Mouse (Mus musculus) left cerebral cortex, postnatal 25 days (tissue): Measurements from ENCODE around the gene Heatr3. TPM values are rescaled to one million over a fixed set of nuclear protein-coding genes. Genes with fewer than 3 reads are reported as not detected.
"Not testable (repeated sequence)": the region's sequence is repeated elsewhere in the genome, so short reads cannot be mapped to it uniquely, and the experiment has no call there.

Source experiments
- DNase-seq, 2 experiments: peaks; one replicate each; pipeline ENCODE4 v3.0.0; 2022; ENCODE audit warnings: low spot score in 2 of 2, mixed read lengths in 1 of 2
- intact Hi-C: fragments of 180-260 bp; cut with DNase I; formaldehyde crosslinking; loops from one replicate; pipeline ENCODE4 v1.15.1; 2025
- microRNA-seq, 2 experiments: library from miRNA; unstranded; fragments of <30 nt; microRNA quantifications; one replicate each; pipeline ENCODE4 v1.2.0; 2022
- total RNA-seq, 2 experiments: library from RNA; stranded (reverse); gene quantifications; 2 replicates each; pipeline ENCODE4 v1.2.3; 2021

Heatr3 gene
- total RNA-seq, 2 experiments from 2014 or later, result 30.1 to 30.8 TPM

GRCm38 (mm10) chr8:88183121-88183520, 45.5 kb downstream of the Heatr3 start:
- intact Hi-C loops, result no loop called here
- no peak for DNase-seq

- intact Hi-C loops, result no loop called here
- DNase-seq, result no peak
Observed at GRCm38 (mm10) chr8:88184914-88185313, 47.3 kb downstream of the Heatr3 start.

- intact Hi-C loops, result no loop called here
- DNase-seq, result no peak
Observed at GRCm38 (mm10) chr8:88185716-88186115, 48.1 kb downstream of the Heatr3 start.

- intact Hi-C loops, result no loop called here
Observed at GRCm38 (mm10) chr8:88197328-88197727, 59.7 kb downstream of the Heatr3 start.

GRCm38 (mm10) chr8:88198551-88198944, 60.9 kb downstream of the Heatr3 start:
- intact Hi-C loops, result no loop called here
- DNase-seq, result no peak

More at GRCm38 (mm10) chr8:88197328-88197727, 59.7 kb downstream of the Heatr3 start:
- DNase-seq, result no peak

GRCm38 (mm10) chr8:88198945-88199571, 61.4 kb downstream of the Heatr3 start, which contains the start of gene Tent4b:
Tent4b (plus strand) TSS chr8:88199213.
- intact Hi-C loops, result no loop called here
- DNase-seq, result peak; percentile 93

- intact Hi-C loops, result loop anchor here (5.0 kb wide), 1 partner anchor 42 kb away; no protein-coding TSS in a partner anchor
- DNase-seq, result peak; percentile 28 to 36
Observed at GRCm38 (mm10) chr8:88199700-88200601, 62.3 kb downstream of the Heatr3 start.

- intact Hi-C loops, result loop anchor here (5.0 kb wide), 1 partner anchor 41 kb away; no protein-coding TSS in a partner anchor
- no peak for DNase-seq
Observed at GRCm38 (mm10) chr8:88200724-88201495, 63.3 kb downstream of the Heatr3 start.

GRCm38 (mm10) chr8:88201641-88202040, 64.0 kb downstream of the Heatr3 start:
- DNase-seq, result peak in 1 of 2 experiments; percentile 56
- intact Hi-C loops, result loop anchor here (5.0 kb wide), 1 partner anchor 41 kb away; no protein-coding TSS in a partner anchor

- intact Hi-C loops, result no loop called here
- no peak for DNase-seq
Observed at GRCm38 (mm10) chr8:88206016-88206415, 68.4 kb downstream of the Heatr3 start.

- intact Hi-C loops, result no loop called here
- no peak for DNase-seq
Observed at GRCm38 (mm10) chr8:88207121-88207821, 69.6 kb downstream of the Heatr3 start.

GRCm38 (mm10) chr8:88209930-88210827, 72.5 kb downstream of the Heatr3 start:
- intact Hi-C loops, DNase-seq: not testable (repeated sequence)

GRCm38 (mm10) chr8:88221353-88221752, 83.7 kb downstream of the Heatr3 start:
- intact Hi-C loops, result no loop called here
- DNase-seq, result no peak

Small RNA genes lying within 50 kb of the gene (microRNA-seq; reads per million reads assigned to microRNA genes)
- 3.2 to 7.1 reads per million in 2 experiments for gene Mir7071

Other genes with a start within 250 kb of the Heatr3 start
- gene Zfp423, start 178.3 kb upstream of the Heatr3 start, total RNA-seq, result 10 to 100 TPM; 25.3 TPM
- 10 to 100 TPM; 35.2 to 36.6 TPM for gene Cnep1r1, start 19.1 kb upstream of the Heatr3 start, total RNA-seq
- 10 to 100 TPM; 37.6 to 37.9 TPM for gene Tent4b, start 61.4 kb downstream of the Heatr3 start, total RNA-seq
- 1 to 10 TPM; 3.5 to 5.2 TPM for gene Adcy7, start 134.5 kb downstream of the Heatr3 start, total RNA-seq
- 10 to 100 TPM; 52.3 to 56.4 TPM for gene Brd7, start 224.3 kb downstream of the Heatr3 start, total RNA-seq